Mouse (Mus musculus) CH12.LX (cell line): Measurements from ENCODE around the gene Akr1d1. TPM values are rescaled to one million over a fixed set of nuclear protein-coding genes. Genes with fewer than 3 reads are reported as not detected.

ENCODE experiments used
- DNase-seq: peaks from one replicate; pipeline ENCODE4 v3.0.0-alpha.2; 2013; ENCODE audit errors: extremely low read depth
- H3K27ac ChIP-seq: 2 replicates; pipeline ENCODE4 v1.5.1; 2012; ENCODE audit warnings: low read depth, mild to moderate bottlenecking, control low read depth, moderate library complexity; ENCODE audit not compliant: insufficient read depth
- H3K27me3 ChIP-seq: replicated peaks from 2 replicates; pipeline ENCODE3; 2012; ENCODE audit warnings: inconsistent platforms
- H3K36me3 ChIP-seq, 2 experiments: replicated peaks in 1 of 2; 2 replicates each; pipeline versions ENCODE3 to v1.6.1; 2012; ENCODE audit warnings: inconsistent platforms in 1 of 2, low read length in 1 of 2, mild to moderate bottlenecking in 1 of 2, mixed read lengths in 1 of 2, moderate library complexity in 1 of 2; ENCODE audit not compliant: control insufficient read depth in 1 of 2, insufficient read depth in 1 of 2
- H3K4me1 ChIP-seq, 2 experiments: 2 replicates each; pipeline ENCODE4 v1.6.1; 2012; ENCODE audit warnings: inconsistent platforms in 1 of 2, moderate library complexity in 1 of 2; ENCODE audit not compliant: insufficient read depth in 2 of 2, control insufficient read depth in 1 of 2
- H3K4me2 ChIP-seq: 2 replicates; pipeline ENCODE4 v1.6.1; 2012; ENCODE audit warnings: low read depth, mild to moderate bottlenecking, control low read depth; ENCODE audit not compliant: poor library complexity, insufficient read depth, severe bottlenecking
- H3K4me3 ChIP-seq, 3 experiments: fragments of 150-350 bp in 1 of 3; sonication (generic) in 1 of 3; replicated peaks in 1 of 3; 2 replicates each; pipeline versions ENCODE3 to v1.5.1; 2011 to 2012; ENCODE audit warnings: low read depth in 2 of 3, low read length in 2 of 3, mild to moderate bottlenecking in 2 of 3, moderate library complexity in 2 of 3, control low read depth in 1 of 3, improper control_type of control experiment in 1 of 3, inconsistent platforms in 1 of 3, mixed read lengths in 1 of 3; ENCODE audit not compliant: poor library complexity in 1 of 3
- H3K79me2 ChIP-seq: replicated peaks from 2 replicates; pipeline ENCODE4 v1.6.1; 2012; ENCODE audit warnings: mild to moderate bottlenecking, moderate library complexity; ENCODE audit not compliant: control insufficient read depth, poor library complexity, insufficient read depth, severe bottlenecking; ENCODE audit errors: extremely low read depth
- H3K9ac ChIP-seq: 2 replicates; pipeline ENCODE4 v1.6.1; 2012; ENCODE audit warnings: low read depth, mild to moderate bottlenecking, control low read depth, moderate library complexity; ENCODE audit not compliant: insufficient read depth
- H3K9me3 ChIP-seq: replicated peaks from 2 replicates; pipeline ENCODE3; 2012; ENCODE audit warnings: low read length, inconsistent platforms, mixed read lengths
- CHD1 ChIP-seq: IDR thresholded peaks from 2 replicates; pipeline ENCODE4 v1.6.1; 2012; ENCODE audit warnings: low read depth, low read length, improper control_type of control experiment, inconsistent platforms
- CHD2 ChIP-seq: IDR thresholded peaks from 2 replicates; pipeline ENCODE4 v1.6.1; 2011; ENCODE audit warnings: low read length, improper control_type of control experiment
- E2F4 ChIP-seq: IDR thresholded peaks from 2 replicates; pipeline ENCODE4 v1.6.1; 2011; ENCODE audit warnings: low read depth, low read length, improper control_type of control experiment; ENCODE audit not compliant: insufficient replicate concordance
- IRF4 ChIP-seq: IDR thresholded peaks from 2 replicates; pipeline ENCODE4 v1.6.1; 2014; ENCODE audit warnings: low read depth, mild to moderate bottlenecking, inconsistent platforms, low read length, improper control_type of control experiment
- MAX ChIP-seq: IDR thresholded peaks from 2 replicates; pipeline ENCODE4 v1.6.1; 2011; ENCODE audit warnings: low read length, improper control_type of control experiment
- MAZ ChIP-seq: IDR thresholded peaks from 2 replicates; pipeline ENCODE4 v1.6.1; 2012; ENCODE audit warnings: low read depth, mild to moderate bottlenecking, inconsistent platforms, low read length, improper control_type of control experiment, moderate library complexity
- MEF2A ChIP-seq: IDR thresholded peaks from 2 replicates; pipeline ENCODE4 v1.6.1; 2014; ENCODE audit warnings: low read depth, mild to moderate bottlenecking, inconsistent platforms, low read length, improper control_type of control experiment, borderline replicate concordance
- MXI1 ChIP-seq: IDR thresholded peaks from 2 replicates; pipeline ENCODE4 v1.6.1; 2011; ENCODE audit warnings: mild to moderate bottlenecking, low read depth, low read length, improper control_type of control experiment
- MYC ChIP-seq: IDR thresholded peaks from 2 replicates; pipeline ENCODE4 v1.6.1; 2011; ENCODE audit warnings: low read depth, mild to moderate bottlenecking, improper control_type of control experiment, low read length
- NRF1 ChIP-seq: IDR thresholded peaks from 2 replicates; pipeline ENCODE4 v1.6.1; 2014; ENCODE audit warnings: low read depth, mild to moderate bottlenecking, inconsistent platforms, low read length, improper control_type of control experiment, moderate library complexity
- PAX5 ChIP-seq: IDR thresholded peaks from 2 replicates; pipeline ENCODE4 v1.6.1; 2012; ENCODE audit warnings: low read length, inconsistent platforms, mixed read lengths
- RAD21 ChIP-seq: IDR thresholded peaks from 2 replicates; pipeline ENCODE4 v1.6.1; 2011; ENCODE audit warnings: low read depth, mild to moderate bottlenecking, low read length, improper control_type of control experiment, moderate library complexity
- RCOR1 ChIP-seq: conservative IDR thresholded peaks from 2 replicates; pipeline ENCODE4 v1.6.1; 2012; ENCODE audit warnings: low read depth, mild to moderate bottlenecking, inconsistent platforms, low read length, improper control_type of control experiment
- SIN3A ChIP-seq: IDR thresholded peaks from 2 replicates; pipeline ENCODE4 v1.6.1; 2012; ENCODE audit warnings: low read length, improper control_type of control experiment, inconsistent platforms
- SMC3 ChIP-seq: IDR thresholded peaks from 2 replicates; pipeline ENCODE4 v1.6.1; 2011; ENCODE audit warnings: low read depth, low read length, improper control_type of control experiment
- UBTF ChIP-seq: IDR thresholded peaks from 2 replicates; pipeline ENCODE4 v1.6.1; 2012; ENCODE audit warnings: low read depth, mild to moderate bottlenecking, inconsistent platforms, low read length, improper control_type of control experiment, moderate library complexity
- ZMIZ1 ChIP-seq: IDR thresholded peaks from 2 replicates; pipeline ENCODE4 v1.6.1; 2012; ENCODE audit warnings: low read depth, mild to moderate bottlenecking, inconsistent platforms, low read length, improper control_type of control experiment
- ZNF384 ChIP-seq: IDR thresholded peaks from 2 replicates; pipeline ENCODE4 v1.6.1; 2012; ENCODE audit warnings: low read depth, low read length, improper control_type of control experiment, inconsistent platforms
- dilution Hi-C: fragments of 300-500 bp; cut with MboI; formaldehyde crosslinking; loops from 2 replicates; pipeline ENCODE4 v1.14.3; 2020; ENCODE audit warnings: low sequenced_read_pairs; ENCODE audit not compliant: extremely low pct_unique_long_range_greater_than_20kb, extremely low pct_ligation_motif_present
- in situ Hi-C: fragments of 300-500 bp; cut with MboI; formaldehyde crosslinking; loops from 3 replicates; pipeline ENCODE4 v1.14.3; 2019; ENCODE audit warnings: low sequenced_read_pairs, low pct_ligation_motif_present, low pct_unique_long_range_greater_than_20kb, mixed read lengths
- polyA plus RNA-seq: library from polyadenylated mRNA; unstranded; fragments of >175 nt; gene quantifications from 2 replicates; pipeline ENCODE4 v1.2.1, GENCODE M21; 2012; ENCODE audit warnings: low read depth; ENCODE audit not compliant: insufficient read length
- total RNA-seq, 2 experiments: library from RNA; depleted of rRNA; stranded (reverse); fragments of 300-350 nt in 1 of 2; fragments of >200 nt in 1 of 2; gene quantifications; 2 replicates each; pipeline ENCODE4 v1.2.3; 2012 to 2014

Akr1d1 gene
- not detected in 2 replicates for total RNA-seq (2012; rRNA removed)
- total RNA-seq (2014; rRNA removed), result not detected in 2 replicates
- polyA plus RNA-seq, result not detected in 2 replicates

GRCm38 (mm10) chr6:37529940-37530339 is at the start of gene Akr1d1:
Akr1d1 (plus strand) TSS chr6:37530173.
- H3K4me2 ChIP-seq, result no peak within 1 kb of the TSS
- no peaks in the 10 kb centered on the region for H3K4me1 ChIP-seq
- no peak for TF ChIP-seq MAX
- TF ChIP-seq RAD21, result no peak
- no peak for TF ChIP-seq MYC
- TF ChIP-seq RCOR1, result no peak
- TF ChIP-seq UBTF, result no peak
- no peak for TF ChIP-seq SMC3
- TF ChIP-seq PAX5, result no peak
- no peak for TF ChIP-seq NRF1
- no peak for TF ChIP-seq CHD2
- TF ChIP-seq SIN3A, result no peak
- no peak for TF ChIP-seq MEF2A
- TF ChIP-seq E2F4, result no peak
- TF ChIP-seq ZMIZ1, result no peak
- TF ChIP-seq ZNF384, result no peak
- TF ChIP-seq, all 38 proteins: peak for 0
- Histone ChIP-seq H3K79me2 (no peaks in the 10 kb centered on the region), H3K36me3 (no peaks in the 10 kb centered on the region), H3K27ac (no peak within 1 kb of the TSS), H3K9ac (no peak within 1 kb of the TSS), H3K4me3 (no peak within 1 kb of the TSS), H3K27me3 (no peaks in the 10 kb centered on the region), H3K9me3 (no peaks in the 10 kb centered on the region)
- in situ Hi-C loops (no loop called here), dilution Hi-C loops (no loop called here)
- no peak for DNase-seq

GRCm38 (mm10) chr6:37481147-37481546 is 48.8 kb upstream of the Akr1d1 start:
- Histone ChIP-seq H3K4me2 (no peak overlapping the region), H3K27me3 (no peaks in the 10 kb centered on the region), H3K36me3 (no peaks in the 10 kb centered on the region), H3K4me1 (no peaks in the 10 kb centered on the region), H3K9me3 (no peaks in the 10 kb centered on the region), H3K9ac (no peak overlapping the region), H3K79me2 (no peaks in the 10 kb centered on the region), H3K4me3 (no peak overlapping the region), H3K27ac (no peak overlapping the region)
- no peak for DNase-seq
- TF ChIP-seq MAZ (no peak), MXI1 (no peak), ZMIZ1 (no peak), IRF4 (no peak), CHD1 (no peak)
- TF ChIP-seq, all 38 proteins: peak for 0
- in situ Hi-C loops (no loop called here), dilution Hi-C loops (no loop called here)
